Mouse (Mus musculus) kidney, adult 9 months (tissue): ENCODE data around the gene Rpl24.
"Not testable (repeated sequence)": the region's sequence is repeated elsewhere in the genome, so short reads cannot be mapped to it uniquely, and the experiment has no call there.

Experiments used
- DNase-seq: peaks from one replicate; pipeline ENCODE4 v3.0.0; 2022

The Rpl24 gene

GRCm38 (mm10) chr16:55966212-55966871, at the start of gene Rpl24:
Gene Rpl24 (plus strand): TSS chr16:55966275.
- peak; percentile 96 for DNase-seq

GRCm38 (mm10) chr16:55922079-55922478, 44.0 kb upstream of the Rpl24 start:
- no peak for DNase-seq

GRCm38 (mm10) chr16:55924010-55924409, 42.1 kb upstream of the Rpl24 start:
- no peak for DNase-seq

GRCm38 (mm10) chr16:55933681-55934343, 32.3 kb upstream of the Rpl24 start:
- DNase-seq = peak; percentile 26

GRCm38 (mm10) chr16:55934453-55935037, 31.5 kb upstream of the Rpl24 start, which contains the start of gene Cep97:
Gene Cep97 (minus strand): TSS chr16:55934855.
- DNase-seq = peak; percentile 97

GRCm38 (mm10) chr16:55938761-55939160, 27.3 kb upstream of the Rpl24 start:
- DNase-seq = no peak

GRCm38 (mm10) chr16:55939703-55940102, 26.4 kb upstream of the Rpl24 start:
- peak; percentile 46 for DNase-seq

GRCm38 (mm10) chr16:55940781-55941180, 25.3 kb upstream of the Rpl24 start:
- no peak for DNase-seq

GRCm38 (mm10) chr16:55947266-55947665, 18.8 kb upstream of the Rpl24 start:
- no peak for DNase-seq

GRCm38 (mm10) chr16:55947876-55948410, 18.1 kb upstream of the Rpl24 start:
- not testable (repeated sequence) for DNase-seq

- peak; percentile 22 for DNase-seq
These were observed 17.1 kb upstream of the Rpl24 start for GRCm38 (mm10) chr16:55948963-55949362.

GRCm38 (mm10) chr16:55950462-55950861, 15.6 kb upstream of the Rpl24 start:
- no peak for DNase-seq

- peak; percentile 87 for DNase-seq
These were observed 15.0 kb upstream of the Rpl24 start for GRCm38 (mm10) chr16:55950946-55951678.

GRCm38 (mm10) chr16:55951679-55952327, 14.3 kb upstream of the Rpl24 start:
- DNase-seq = no peak

GRCm38 (mm10) chr16:55952771-55953170, 13.3 kb upstream of the Rpl24 start:
- DNase-seq = no peak

- not testable (repeated sequence) for DNase-seq
These were observed 11.9 kb upstream of the Rpl24 start for GRCm38 (mm10) chr16:55954196-55954595.

- not testable (repeated sequence) for DNase-seq
These were observed 3.0 kb upstream of the Rpl24 start for GRCm38 (mm10) chr16:55963068-55963467.

- DNase-seq = peak; percentile 62
These were observed 1.7 kb upstream of the Rpl24 start for GRCm38 (mm10) chr16:55964126-55964949.

GRCm38 (mm10) chr16:55967221-55967620, 1.1 kb downstream of the Rpl24 start:
- DNase-seq = no peak

GRCm38 (mm10) chr16:55969147-55969546, 3.1 kb downstream of the Rpl24 start:
- peak; percentile 57 for DNase-seq

- DNase-seq = no peak
These were observed 4.3 kb downstream of the Rpl24 start for GRCm38 (mm10) chr16:55970416-55970815.
